8 mouse cellular contexts compared by ENCODE assay signal in genomic region chr4:124594933-124595332, GRCm38 (mm10). TPM values are rescaled to one million over a fixed set of nuclear protein-coding genes. Genes with fewer than 3 reads are reported as not detected.
DNase-seq lines count a peak whose midpoint lies in the region; ATAC-seq lines count a peak whose summit lies in the region.

No protein-coding gene starts in this region.

- 42% methylated on average over 13 of the region's 13 CpGs for WGBS in heart, embryonic 10.5 days
- WGBS in forebrain, embryonic 12.5 days, result 31% methylated on average over 13 of the region's 13 CpGs

- intact Hi-C loops in left cerebral cortex, postnatal 36 days (cut with DNase I), result no loop called here

- H3K9me3 ChIP-seq in heart, embryonic 10.5 days, result no peaks in the 10 kb centered on the region
- H3K9me3 ChIP-seq in forebrain, embryonic 12.5 days, result no peaks in the 10 kb centered on the region

- H3K4me1 ChIP-seq in heart, embryonic 10.5 days, result no peaks in the 10 kb centered on the region
- peaks cover 25% of the 10 kb centered on the region for H3K4me1 ChIP-seq in forebrain, embryonic 12.5 days

- ATAC-seq in forebrain, embryonic 12.5 days (ENCODE audit: low FRiP score), result peak; percentile 39; the same call in 1 of the 2 replicates

- peak; percentile 18 for DNase-seq in heart, adult 8-10 months (ENCODE audit: low spot score)
- DNase-seq in heart, embryonic 10.5 days (ENCODE audit: low spot score), result no peak
- DNase-seq in adrenal gland, postnatal 14 days, result peak; percentile 68
- peak; percentile 15 to 24 for DNase-seq in kidney, adult 8-10 months
- peak; percentile 81 to 85 for DNase-seq in left cerebral cortex, postnatal 36 days (ENCODE audit: low spot score in 2 of 2)
- DNase-seq in telencephalon, adult 2 months (ENCODE audit: low read depth, low spot score), result peak; percentile 92
- DNase-seq in gastrocnemius, postnatal 10 days, result no peak

- peak overlapping the region; percentile 24; the same call in 1 of the 2 replicates for H3K4me2 ChIP-seq in forebrain, embryonic 12.5 days

- H3K27ac ChIP-seq in heart, embryonic 10.5 days, result no peak overlapping the region
- peak overlapping the region; percentile 25; the same call in 1 of the 2 replicates for H3K27ac ChIP-seq in forebrain, embryonic 12.5 days

- H3K4me3 ChIP-seq in heart, embryonic 10.5 days, result no peak overlapping the region
- no peak overlapping the region for H3K4me3 ChIP-seq in forebrain, embryonic 12.5 days (replicated peaks)

- peaks cover 42% of the 10 kb centered on the region for H3K27me3 ChIP-seq in heart, embryonic 10.5 days (ENCODE audit: insufficient read depth, poor library complexity, severe bottlenecking)
- H3K27me3 ChIP-seq in forebrain, embryonic 12.5 days, result peaks cover 27% of the 10 kb centered on the region

- no peaks in the 10 kb centered on the region for H3K36me3 ChIP-seq in heart, embryonic 10.5 days
- H3K36me3 ChIP-seq in forebrain, embryonic 12.5 days (replicated peaks), result no peaks in the 10 kb centered on the region

- no peak overlapping the region for H3K9ac ChIP-seq in forebrain, embryonic 12.5 days

RNA-seq across cellular contexts. Expression of gene 3100002H09Rik, which starts 15.7 kb away (rescaled TPM):
- not detected for total RNA-seq in heart, adult 8-10 months (2022)
- 0.20 TPM in 1 of 2 replicates, not detected in the other for polyA plus RNA-seq in heart, embryonic 10.5 days (2016; fragmentation: Nextera tagmentation; extraction: Ambion mirVana)
- not detected in 2 replicates for total RNA-seq in adrenal gland, postnatal 14 days (2021)
- polyA plus RNA-seq in forebrain, embryonic 12.5 days (2016; fragmentation: Nextera tagmentation; extraction: Ambion mirVana), result 0.47 and 0.74 TPM in 2 replicates
- under 1 TPM in 1 of 2 experiments, not detected in 1; 0.79 TPM for total RNA-seq in left cerebral cortex, postnatal 36 days (2021)
- not detected for total RNA-seq in gastrocnemius, postnatal 10 days (2021)

Comparison
In these comparisons a context has a peak if more than half of its experiments do, and no peak if none do; other contexts are left out.
1. DNase-seq: peak in heart, adult 8-10 months (single experiment), adrenal gland, postnatal 14 days (single experiment), kidney, adult 8-10 months (2 of 2), left cerebral cortex, postnatal 36 days (2 of 2) and telencephalon, adult 2 months (single experiment); none in heart, embryonic 10.5 days (single experiment) and gastrocnemius, postnatal 10 days (single experiment).